Mouse (Mus musculus) urinary bladder, adult 18-20 months (tissue): ENCODE results near the gene Cyp8b1.

Experiments used
- DNase-seq, 2 experiments: peaks; one replicate each; pipeline ENCODE4 v3.0.0; 2022; ENCODE audit warnings: low spot score in 2 of 2, mixed read lengths in 2 of 2

Cyp8b1 gene

GRCm38 (mm10) chr9:121915056-121915455 lies 1.0 kb downstream of the Cyp8b1 start:
- no peak for DNase-seq

- DNase-seq = no peak
Measured at GRCm38 (mm10) chr9:121914226-121914757, 1.8 kb downstream of the Cyp8b1 start.

GRCm38 (mm10) chr9:121912786-121913185 lies 3.3 kb downstream of the Cyp8b1 start:
- no peak for DNase-seq

GRCm38 (mm10) chr9:121911196-121911595 lies 4.9 kb downstream of the Cyp8b1 start:
- DNase-seq = no peak

GRCm38 (mm10) chr9:121909635-121910034 lies 6.5 kb downstream of the Cyp8b1 start:
- DNase-seq = no peak

GRCm38 (mm10) chr9:121908321-121908720 lies 7.8 kb downstream of the Cyp8b1 start:
- DNase-seq = no peak

- no peak for DNase-seq
Measured at GRCm38 (mm10) chr9:121907356-121908070, 8.6 kb downstream of the Cyp8b1 start.

GRCm38 (mm10) chr9:121906456-121906855 lies 9.6 kb downstream of the Cyp8b1 start:
- DNase-seq = no peak

- DNase-seq = no peak
Measured at GRCm38 (mm10) chr9:121905556-121906185, 10.4 kb downstream of the Cyp8b1 start.

GRCm38 (mm10) chr9:121904946-121905345 lies 11.2 kb downstream of the Cyp8b1 start:
- DNase-seq = no peak

- DNase-seq = no peak
Measured at GRCm38 (mm10) chr9:121904319-121904718, 11.8 kb downstream of the Cyp8b1 start.

GRCm38 (mm10) chr9:121903476-121904305 lies 12.4 kb downstream of the Cyp8b1 start:
- DNase-seq = no peak

- no peak for DNase-seq
Measured at GRCm38 (mm10) chr9:121901710-121902700, 14.1 kb downstream of the Cyp8b1 start.

- DNase-seq = no peak
Measured at GRCm38 (mm10) chr9:121900282-121900855, 15.7 kb downstream of the Cyp8b1 start.

- no peak for DNase-seq
Measured at GRCm38 (mm10) chr9:121899306-121899705, 16.8 kb downstream of the Cyp8b1 start.

- DNase-seq = no peak
Measured at GRCm38 (mm10) chr9:121898245-121898644, 17.9 kb downstream of the Cyp8b1 start, which contains the start of gene Ackr2. Gene Ackr2, plus strand, starts transcription at chr9:121898355.

GRCm38 (mm10) chr9:121896820-121897219 lies 19.3 kb downstream of the Cyp8b1 start:
- no peak for DNase-seq

GRCm38 (mm10) chr9:121895392-121895993 lies 20.6 kb downstream of the Cyp8b1 start:
- DNase-seq = no peak

- DNase-seq = no peak
Measured at GRCm38 (mm10) chr9:121894447-121894846, 21.7 kb downstream of the Cyp8b1 start.

GRCm38 (mm10) chr9:121892057-121892687 lies 23.9 kb downstream of the Cyp8b1 start:
- no peak for DNase-seq
